Mouse (Mus musculus) heart, postnatal 0 days (tissue): ENCODE measurements around the gene Ltbp4.

ENCODE experiments used
- CTCF ChIP-seq: IDR thresholded peaks from 2 replicates; pipeline ENCODE4 v1.5.1; 2016; ENCODE audit warnings: antibody characterized with exemption, control low read depth, low read depth
- EP300 ChIP-seq: IDR thresholded peaks from 2 replicates; pipeline ENCODE4 v1.6.1; 2016; ENCODE audit warnings: antibody characterized with exemption, low read depth

DNA sequence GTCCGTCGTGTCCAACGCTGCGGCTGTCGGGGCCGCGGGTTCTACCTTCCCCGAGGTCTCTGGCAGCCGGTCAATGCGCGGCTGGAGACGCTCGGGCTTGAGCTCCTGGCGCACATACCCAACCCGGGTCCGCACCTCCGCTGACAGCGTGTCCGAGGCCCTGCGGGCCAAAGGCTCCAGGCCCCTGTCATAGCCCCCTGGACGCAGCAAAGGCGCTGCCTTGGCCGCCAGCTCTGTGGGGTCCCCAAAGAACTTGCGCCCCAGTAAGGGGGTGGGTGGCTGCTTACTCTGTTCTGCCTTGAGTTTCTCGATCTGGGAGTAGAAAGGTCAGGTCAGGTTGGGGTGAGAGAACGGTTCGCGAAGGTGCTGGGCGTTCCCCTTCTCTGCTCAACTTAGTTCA lies 26.9 kb upstream of the Ltbp4 start:
- TF ChIP-seq CTCF (no peak), EP300 (no peak)
